Mouse (Mus musculus): Measurements from ENCODE around the gene Prss3. TPM values are rescaled to one million over a fixed set of nuclear protein-coding genes. Genes with fewer than 3 reads are reported as not detected.
"Not testable (repeated sequence)": the region's sequence is repeated elsewhere in the genome, so short reads cannot be mapped to it uniquely, and the experiment has no call there.

Prss3 gene
- under 1 TPM in 1 of 4 experiments, not detected in 3; 0.49 TPM for total RNA-seq (2022)

GRCm38 (mm10) chr6:41377578-41377977, at the start of gene Prss3:
TSS of gene Prss3 (minus strand) at chr6:41377678.
- not testable (repeated sequence) for DNase-seq (ENCODE audit: low spot score in 2 of 2)

- not testable (repeated sequence) for DNase-seq (ENCODE audit: low spot score in 2 of 2)
These were observed 14.6 kb upstream of the Prss3 start, which contains the start of gene Gm5771 for GRCm38 (mm10) chr6:41392056-41392455. TSS of gene Gm5771 (plus strand) at chr6:41392356.

GRCm38 (mm10) chr6:41391640-41392039, 14.2 kb upstream of the Prss3 start:
- not testable (repeated sequence) for DNase-seq (ENCODE audit: low spot score in 2 of 2)

- DNase-seq (ENCODE audit: low spot score in 2 of 2) = no peak
These were observed 9.3 kb upstream of the Prss3 start for GRCm38 (mm10) chr6:41386781-41387180.

GRCm38 (mm10) chr6:41373772-41374171, 3.7 kb downstream of the Prss3 start:
- DNase-seq (ENCODE audit: low spot score in 2 of 2) = not testable (repeated sequence)

- no peak for DNase-seq (ENCODE audit: low spot score in 2 of 2)
These were observed 23.5 kb downstream of the Prss3 start, which contains the start of gene Try10 for GRCm38 (mm10) chr6:41353932-41354331. TSS of gene Try10 (plus strand) at chr6:41354105.

Other genes starting within 250 kb of the Prss3 start
- not detected for gene Try4, start 75.4 kb downstream of the Prss3 start, total RNA-seq (2022)
- gene Try5, start 60.8 kb downstream of the Prss3 start, total RNA-seq (2022) = not detected
- gene Try10, start 23.6 kb downstream of the Prss3 start, total RNA-seq (2022) = not detected
- gene Gm5771, start 14.7 kb upstream of the Prss3 start, total RNA-seq (2022) = not detected
- 1 to 10 TPM in 2 of 4 experiments, under 1 TPM in 1, not detected in 1; 0.66 to 1.3 (median 1.2) TPM for gene Gm10334, start 68.5 kb upstream of the Prss3 start, total RNA-seq (2022)
- not detected for gene Prss1, start 81.3 kb upstream of the Prss3 start, total RNA-seq (2022)
- not detected for gene Prss2, start 144.1 kb upstream of the Prss3 start, total RNA-seq (2022)
- gene Ephb6, start 227.8 kb upstream of the Prss3 start, total RNA-seq (2022) = 100 to 1,000 TPM; 120 to 138 (median 128) TPM